Mouse (Mus musculus): ENCODE data around the gene Fbxw17. TPM values are rescaled to one million over a fixed set of nuclear protein-coding genes. Genes with fewer than 3 reads are reported as not detected.
"Not testable (repeated sequence)": the region's sequence is repeated elsewhere in the genome, so short reads cannot be mapped to it uniquely, and the experiment has no call there.

The Fbxw17 gene
- polyA plus RNA-seq, 1 experiment from 2014 or later: 5.4 TPM

- not testable (repeated sequence) for ATAC-seq (ENCODE audit: low read depth); H3K4me2 ChIP-seq; H3K4me3 ChIP-seq (replicated peaks); H3K27ac ChIP-seq; H3K9me3 ChIP-seq (replicated peaks); H3K9ac ChIP-seq; H3K36me3 ChIP-seq; DNase-seq; H3K4me1 ChIP-seq (replicated peaks); H3K27me3 ChIP-seq
- 52% methylated on average over 2 of the region's 2 CpGs for WGBS (ENCODE audit: insufficient replicate concordance)
Observed at GRCm38 (mm10) chr13:50460433-50460832, 42.8 kb downstream of the Fbxw17 start.

- DNase-seq (no peak), ATAC-seq (ENCODE audit: low read depth) (no peak)
- peak overlapping the region; percentile 26 for H3K4me2 ChIP-seq
Observed at GRCm38 (mm10) chr13:50464621-50465562, 47.2 kb downstream of the Fbxw17 start.

GRCm38 (mm10) chr13:50467007-50467406, 49.3 kb downstream of the Fbxw17 start, which contains the start of gene Nutm2:
Gene Nutm2 (plus strand): TSS chr13:50467307.
- Histone ChIP-seq H3K27me3 (no peaks in the 10 kb centered on the region), H3K4me2 (no peak within 1 kb of the TSS), H3K9ac (no peak within 1 kb of the TSS), H3K27ac (no peak within 1 kb of the TSS), H3K4me1 (replicated peaks) (no peaks in the 10 kb centered on the region), H3K9me3 (replicated peaks) (no peaks in the 10 kb centered on the region), H3K4me3 (replicated peaks) (no peak within 1 kb of the TSS), H3K36me3 (no peaks in the 10 kb centered on the region)
- WGBS (ENCODE audit: insufficient replicate concordance): 54% methylated on average over 4 of the region's 4 CpGs
- ATAC-seq (ENCODE audit: low read depth): no peak
- DNase-seq: no peak

More at GRCm38 (mm10) chr13:50464621-50465562, 47.2 kb downstream of the Fbxw17 start:
- Histone ChIP-seq H3K36me3 (no peaks in the 10 kb centered on the region), H3K27me3 (no peaks in the 10 kb centered on the region), H3K27ac (no peak overlapping the region), H3K4me1 (replicated peaks) (no peaks in the 10 kb centered on the region), H3K9ac (no peak overlapping the region), H3K4me3 (replicated peaks) (no peak overlapping the region), H3K9me3 (replicated peaks) (no peaks in the 10 kb centered on the region)
- 33% methylated on average over 27 of the region's 27 CpGs for WGBS (ENCODE audit: insufficient replicate concordance)

Other genes starting within 250 kb of the Fbxw17 start
- gene Gm906, start 167.6 kb upstream of the Fbxw17 start, polyA plus RNA-seq (2015; fragmentation: Nextera tagmentation; extraction: Ambion mirVana): not detected in 2 replicates
- gene Gm47429, start 26.0 kb downstream of the Fbxw17 start, polyA plus RNA-seq (2015; fragmentation: Nextera tagmentation; extraction: Ambion mirVana): not detected in 2 replicates
- gene Nutm2, start 49.4 kb downstream of the Fbxw17 start, polyA plus RNA-seq (2015; fragmentation: Nextera tagmentation; extraction: Ambion mirVana): not detected in 2 replicates
- not detected in 2 replicates for gene Gm904, start 225.4 kb downstream of the Fbxw17 start, polyA plus RNA-seq (2015; fragmentation: Nextera tagmentation; extraction: Ambion mirVana)

Data from liver, embryonic 13.5 days (tissue).